Mouse (Mus musculus) hindbrain, embryonic 11.5 days (tissue): ENCODE results near the gene Klc1. TPM values are rescaled to one million over a fixed set of nuclear protein-coding genes. Genes with fewer than 3 reads are reported as not detected.

Experiments used
- ATAC-seq: fragments of 200-750 bp; cut with Nextera tagmentation; 2 replicates; pipeline ENCODE4 v1.8.0; 2017; ENCODE audit warnings: mild to moderate bottlenecking, moderate TSS enrichment, moderate library complexity; ENCODE audit not compliant: low FRiP score
- DNase-seq: peaks from one replicate; pipeline ENCODE4 v3.0.0-alpha.2; 2015; ENCODE audit warnings: low spot score
- H3K27ac ChIP-seq: fragments of 300-500 bp; sonication (generic); 2 replicates; pipeline ENCODE4 v1.5.1; 2014; ENCODE audit warnings: mild to moderate bottlenecking, low read depth, low read length
- H3K27me3 ChIP-seq: fragments of 300-500 bp; sonication (generic); 2 replicates; pipeline ENCODE4 v1.6.1; 2014; ENCODE audit warnings: mild to moderate bottlenecking, low read length, moderate library complexity, mixed read lengths; ENCODE audit not compliant: control insufficient read depth, insufficient read depth
- H3K36me3 ChIP-seq: fragments of 300-500 bp; sonication (generic); 2 replicates; pipeline ENCODE4 v1.6.1; 2014; ENCODE audit warnings: mild to moderate bottlenecking, low read length, moderate library complexity, mixed read lengths; ENCODE audit not compliant: control insufficient read depth, insufficient read depth
- H3K4me1 ChIP-seq: fragments of 300-500 bp; sonication (generic); replicated peaks from 2 replicates; pipeline ENCODE4 v1.6.1; 2014; ENCODE audit warnings: low read length, mixed read lengths; ENCODE audit not compliant: control insufficient read depth, insufficient read depth
- H3K4me2 ChIP-seq: fragments of 300-500 bp; sonication (generic); replicated peaks from 2 replicates; pipeline ENCODE4 v1.6.1; 2014; ENCODE audit warnings: mild to moderate bottlenecking, low read depth, low read length
- H3K4me3 ChIP-seq: fragments of 300-500 bp; sonication (generic); 2 replicates; pipeline ENCODE4 v1.5.1; 2014; ENCODE audit warnings: low read depth, low read length
- H3K9ac ChIP-seq: fragments of 300-500 bp; sonication (generic); 2 replicates; pipeline ENCODE4 v1.6.1; 2014; ENCODE audit warnings: low read depth, low read length
- H3K9me3 ChIP-seq: fragments of 300-500 bp; sonication (generic); 2 replicates; pipeline ENCODE4 v1.6.1; 2016; ENCODE audit warnings: low read length; ENCODE audit not compliant: control insufficient read depth
- WGBS: fragments of 180-500 bp; shearing (Covaris S2); extraction: QIAGEN DNeasy Blood & Tissue Kit; methylation state at CpG from one replicate; pipeline ENCODE4 v1.1.7; 2014; 5-methylcytosine and 5-hydroxymethylcytosine counted together
- polyA plus RNA-seq: library from polyadenylated mRNA; unstranded; fragments of >200 nt; fragmentation: Nextera tagmentation; extraction: Ambion mirVana; gene quantifications from 2 replicates; pipeline ENCODE4 v1.2.1, GENCODE M21; 2014

The Klc1 gene
- polyA plus RNA-seq, 1 experiment from 2014 or later: 366 TPM

- ATAC-seq (no peak), DNase-seq (peak; percentile 43)
- Histone ChIP-seq H3K27ac (no peak overlapping the region), H3K36me3 (no peaks in the 10 kb centered on the region; the same call in 1 of the 2 replicates), H3K4me2 (no peak overlapping the region), H3K9ac (no peak overlapping the region), H3K4me1 (no peaks in the 10 kb centered on the region; the same call in 1 of the 2 replicates), H3K4me3 (no peak overlapping the region), H3K27me3 (no peaks in the 10 kb centered on the region), H3K9me3 (no peaks in the 10 kb centered on the region)
- 74% methylated on average over 9 of the region's 9 CpGs for whole genome bisulfite sequencing
These were observed 36.0 kb upstream of the Klc1 start for GRCm38 (mm10) chr12:111722654-111723053.

DNA sequence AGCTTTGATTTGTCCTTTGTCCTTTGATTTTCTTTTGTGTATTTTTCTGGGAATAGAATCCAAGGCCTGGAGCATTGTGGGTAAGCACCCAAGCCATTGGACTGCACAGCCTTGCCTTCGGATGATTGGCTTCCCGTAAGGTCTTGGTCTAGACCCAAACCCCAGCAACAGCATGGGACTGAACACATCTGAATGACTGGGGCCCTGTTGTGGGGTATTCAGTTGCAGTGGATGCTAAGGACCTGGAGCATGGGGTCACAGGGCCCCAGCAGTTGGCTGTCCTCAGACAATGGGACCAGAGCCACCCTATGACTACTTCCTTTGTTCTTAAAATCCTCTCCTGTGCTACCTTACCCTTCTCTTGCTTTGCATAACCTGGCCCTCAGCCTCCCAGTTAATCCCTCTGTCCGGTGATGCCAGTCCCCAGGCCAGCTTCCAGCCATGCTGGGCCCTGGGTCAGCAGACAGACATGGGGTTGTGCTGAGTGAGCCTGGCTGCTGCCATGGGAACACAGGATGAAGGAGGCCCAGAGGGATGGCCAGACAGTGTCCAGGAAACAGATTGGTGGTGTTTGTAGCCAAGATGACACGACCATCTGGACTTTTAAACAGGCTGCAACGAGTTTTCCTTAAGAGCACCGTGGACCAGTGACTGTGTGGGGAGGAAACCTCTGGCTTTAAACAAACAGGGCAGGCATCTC is 33.9 kb upstream of the Klc1 start:
- 44% methylated on average over 6 of the region's 6 CpGs for WGBS
- H3K4me2 ChIP-seq: no peak overlapping the region
- H3K4me1 ChIP-seq: no peaks in the 10 kb centered on the region; the same call in 1 of the 2 replicates
- H3K27me3 ChIP-seq: no peaks in the 10 kb centered on the region
- DNase-seq: no peak
- no peak for ATAC-seq
- H3K9me3 ChIP-seq: no peaks in the 10 kb centered on the region
- H3K9ac ChIP-seq: 0 out of 2 replicates have a peak overlapping the region, but pooled peaks have one; percentile 27
- H3K4me3 ChIP-seq: no peak overlapping the region
- no peaks in the 10 kb centered on the region for H3K36me3 ChIP-seq
- peak overlapping the region; percentile 74 for H3K27ac ChIP-seq

- Histone ChIP-seq H3K36me3 (no peaks in the 10 kb centered on the region), H3K9ac (0 out of 2 replicates have a peak overlapping the region, but pooled peaks have one; percentile 7), H3K27me3 (no peaks in the 10 kb centered on the region), H3K9me3 (no peaks in the 10 kb centered on the region), H3K4me2 (no peak overlapping the region), H3K4me1 (no peaks in the 10 kb centered on the region; the same call in 1 of the 2 replicates), H3K4me3 (no peak overlapping the region), H3K27ac (peak overlapping the region; percentile 74)
- 68% methylated on average over 12 of the region's 12 CpGs for WGBS
- no peak for ATAC-seq
- no peak for DNase-seq
These were observed 33.1 kb upstream of the Klc1 start for GRCm38 (mm10) chr12:111725338-111726121.

- no peak overlapping the region for H3K4me3 ChIP-seq
- H3K27ac ChIP-seq: no peak overlapping the region
- no peaks in the 10 kb centered on the region for H3K27me3 ChIP-seq
- H3K36me3 ChIP-seq: no peaks in the 10 kb centered on the region
- H3K4me2 ChIP-seq: no peak overlapping the region
- no peaks in the 10 kb centered on the region; the same call in 1 of the 2 replicates for H3K4me1 ChIP-seq
- ATAC-seq (no peak), DNase-seq (no peak)
- no peaks in the 10 kb centered on the region for H3K9me3 ChIP-seq
- H3K9ac ChIP-seq: no peak overlapping the region
- 64% methylated on average over 4 of the region's 4 CpGs for WGBS
These were observed 32.6 kb upstream of the Klc1 start for GRCm38 (mm10) chr12:111726122-111726463.

- H3K36me3 ChIP-seq: no peaks in the 10 kb centered on the region
These were observed 30.7 kb upstream of the Klc1 start for GRCm38 (mm10) chr12:111727956-111728355.

GRCm38 (mm10) chr12:111731822-111732807 is 26.5 kb upstream of the Klc1 start:
- Histone ChIP-seq H3K9me3 (no peaks in the 10 kb centered on the region), H3K36me3 (no peaks in the 10 kb centered on the region), H3K9ac (no peak overlapping the region), H3K4me1 (no peaks in the 10 kb centered on the region), H3K4me3 (no peak overlapping the region), H3K27me3 (no peaks in the 10 kb centered on the region), H3K4me2 (no peak overlapping the region), H3K27ac (no peak overlapping the region)
- ATAC-seq: peak; percentile 90
- peak; percentile 96 for DNase-seq
- WGBS: 31% methylated on average over 30 of the region's 30 CpGs

More at GRCm38 (mm10) chr12:111727956-111728355, 30.7 kb upstream of the Klc1 start:
- Histone ChIP-seq H3K9me3 (no peaks in the 10 kb centered on the region), H3K4me1 (no peaks in the 10 kb centered on the region; the same call in 1 of the 2 replicates), H3K4me2 (no peak overlapping the region), H3K4me3 (no peak overlapping the region), H3K27me3 (no peaks in the 10 kb centered on the region), H3K27ac (no peak overlapping the region), H3K9ac (no peak overlapping the region)
- DNase-seq (no peak), ATAC-seq (no peak)
- 100% methylated on average over 1 of the region's 1 CpGs for WGBS

GRCm38 (mm10) chr12:111732921-111733320 is 25.7 kb upstream of the Klc1 start:
- Histone ChIP-seq H3K4me3 (no peak overlapping the region), H3K4me2 (no peak overlapping the region), H3K27ac (no peak overlapping the region), H3K4me1 (no peaks in the 10 kb centered on the region), H3K36me3 (no peaks in the 10 kb centered on the region), H3K9me3 (no peaks in the 10 kb centered on the region), H3K9ac (no peak overlapping the region), H3K27me3 (no peaks in the 10 kb centered on the region)
- no peak for DNase-seq
- peak; percentile 42 for ATAC-seq
- WGBS: 53% methylated on average over 5 of the region's 5 CpGs

DNA sequence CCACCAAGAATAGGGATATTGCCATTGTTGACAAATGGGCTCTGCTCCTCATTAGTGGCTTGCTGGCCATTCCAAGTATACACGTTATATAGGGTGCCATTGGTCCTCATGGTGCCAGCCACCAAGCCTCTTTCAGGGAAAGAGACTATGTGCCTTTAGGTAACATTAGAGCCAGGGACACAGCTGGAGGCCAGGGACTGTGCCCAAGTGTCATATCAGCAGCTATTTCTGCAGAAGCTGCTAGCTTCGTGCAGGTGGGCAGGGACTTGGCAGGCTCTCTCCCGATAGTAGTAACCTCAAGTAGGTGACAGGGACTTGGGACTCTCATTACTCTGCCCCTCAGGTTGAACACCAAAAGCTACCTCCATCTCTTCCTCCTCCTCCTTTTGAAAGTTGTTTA is 23.7 kb upstream of the Klc1 start:
- no peak overlapping the region for H3K4me2 ChIP-seq
- H3K4me3 ChIP-seq: no peak overlapping the region
- no peak overlapping the region for H3K27ac ChIP-seq
- ATAC-seq (no peak), DNase-seq (no peak)
- H3K36me3 ChIP-seq: no peaks in the 10 kb centered on the region
- H3K9me3 ChIP-seq: no peaks in the 10 kb centered on the region
- H3K4me1 ChIP-seq: no peaks in the 10 kb centered on the region
- no peaks in the 10 kb centered on the region for H3K27me3 ChIP-seq
- WGBS: 93% methylated on average over 3 of the region's 3 CpGs
- no peak overlapping the region for H3K9ac ChIP-seq
